Mouse (Mus musculus): ENCODE results near the gene Grem2.

Gene Grem2

GRCm38 (mm10) chr1:174921298-174921955 is at the start of gene Grem2:
Gene Grem2, minus strand, starts transcription at chr1:174921819.
- DNase-seq: peak in 1 of 2 experiments; percentile 8

DNA sequence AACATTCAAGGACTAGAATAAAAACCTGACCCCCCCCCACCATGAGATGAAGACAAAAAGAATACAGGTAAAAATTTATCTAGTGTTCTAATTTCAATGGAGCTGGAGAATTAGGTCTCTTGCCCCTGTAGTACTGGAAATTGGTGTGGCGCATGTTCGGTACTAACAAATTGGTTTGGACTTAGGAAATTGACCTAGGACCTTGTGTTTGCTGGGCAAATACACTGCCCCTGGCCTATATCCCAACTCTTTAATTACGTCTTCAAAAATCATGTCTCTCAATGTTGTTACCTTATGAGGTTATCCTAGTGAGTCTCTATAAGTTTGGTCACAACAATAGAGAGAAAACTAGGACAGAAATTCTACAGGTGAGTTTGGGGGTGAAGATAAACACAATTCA is 38.2 kb upstream of the Grem2 start:
- no peak for DNase-seq

DNA sequence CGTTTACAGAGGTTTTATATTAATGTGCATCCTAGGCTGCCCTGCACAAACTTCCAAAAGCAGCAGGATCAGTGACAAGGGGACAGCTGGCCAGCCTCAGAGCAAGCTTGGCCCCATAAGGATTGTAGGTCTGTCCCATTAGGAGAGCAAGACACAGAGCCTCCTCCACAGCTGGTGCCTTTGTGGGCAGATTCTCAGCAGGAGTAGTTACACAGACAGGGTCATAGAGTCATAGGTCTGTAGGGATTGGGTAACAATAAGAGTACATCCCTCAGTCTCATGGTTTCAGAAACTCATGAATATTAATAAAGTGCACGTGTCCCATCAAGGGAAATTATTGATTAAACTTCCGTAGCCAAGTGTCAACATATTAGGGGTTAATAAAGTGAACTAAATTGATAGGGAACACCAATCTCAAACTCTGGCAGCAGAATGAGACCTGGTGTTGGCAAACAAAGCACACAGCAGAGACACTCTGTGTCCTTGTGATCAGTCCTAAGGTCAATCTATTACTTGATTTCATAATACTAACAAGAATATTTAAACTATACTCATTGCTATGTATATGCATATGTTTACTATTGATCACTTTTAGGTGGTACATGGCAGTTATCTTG is 9.5 kb upstream of the Grem2 start:
- no peak for DNase-seq

DNA sequence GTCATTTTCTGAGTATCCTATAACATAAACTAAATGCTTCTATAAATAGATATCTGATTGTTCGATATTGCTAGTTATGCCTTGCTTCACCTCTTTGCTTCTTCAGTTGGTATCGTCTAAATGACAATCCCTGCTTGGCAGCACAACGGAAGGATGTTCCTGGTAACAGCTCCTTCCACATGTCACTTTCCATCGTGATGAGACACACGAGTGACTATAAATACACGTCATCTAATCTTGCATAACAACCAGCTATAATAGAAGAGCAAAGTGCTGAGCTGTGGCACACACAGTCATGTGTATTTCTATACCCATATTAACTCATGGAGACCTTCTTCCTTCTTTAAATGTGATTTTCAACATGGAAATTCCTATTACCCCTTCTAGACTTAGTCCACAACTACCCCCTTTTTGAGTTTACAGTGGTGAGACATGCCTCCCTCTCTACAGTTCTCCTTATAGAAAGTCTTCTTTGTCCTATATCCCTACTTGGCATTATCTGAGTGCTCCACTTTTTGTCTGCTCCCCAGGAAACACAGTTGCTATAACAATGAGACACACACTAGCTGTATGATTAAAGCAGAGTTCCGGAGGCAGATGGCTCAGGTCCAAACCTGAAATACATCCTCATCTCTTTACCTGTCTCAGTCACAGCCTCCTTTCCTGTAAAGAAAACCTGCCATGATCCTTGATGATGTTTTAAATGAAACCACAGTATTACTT is 8.0 kb upstream of the Grem2 start:
- no peak for DNase-seq

GRCm38 (mm10) chr1:174918949-174919348 is 2.7 kb downstream of the Grem2 start:
- no peak for DNase-seq

- peak in 1 of 2 experiments; percentile 5 for DNase-seq
These were observed 3.3 kb downstream of the Grem2 start for GRCm38 (mm10) chr1:174918236-174918870.

DNA sequence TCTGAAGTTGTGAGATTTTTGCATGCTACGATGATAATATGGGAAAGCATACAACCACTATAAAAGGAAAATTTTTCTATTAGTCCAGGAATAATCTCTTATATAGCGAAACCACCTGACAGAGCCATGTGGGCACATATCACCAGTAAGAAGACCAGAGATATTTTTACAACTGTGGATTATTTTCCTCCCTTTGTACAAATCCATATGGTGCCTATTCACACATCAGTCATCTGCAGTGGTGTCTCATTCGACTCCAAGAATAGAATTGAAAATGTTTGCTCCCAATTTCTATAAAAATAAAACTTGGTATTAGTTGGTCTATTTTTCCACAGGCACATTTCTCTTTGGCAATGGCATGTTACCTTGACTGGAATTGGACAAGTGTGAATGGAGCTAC is 11.8 kb downstream of the Grem2 start:
- DNase-seq: no peak

DNA sequence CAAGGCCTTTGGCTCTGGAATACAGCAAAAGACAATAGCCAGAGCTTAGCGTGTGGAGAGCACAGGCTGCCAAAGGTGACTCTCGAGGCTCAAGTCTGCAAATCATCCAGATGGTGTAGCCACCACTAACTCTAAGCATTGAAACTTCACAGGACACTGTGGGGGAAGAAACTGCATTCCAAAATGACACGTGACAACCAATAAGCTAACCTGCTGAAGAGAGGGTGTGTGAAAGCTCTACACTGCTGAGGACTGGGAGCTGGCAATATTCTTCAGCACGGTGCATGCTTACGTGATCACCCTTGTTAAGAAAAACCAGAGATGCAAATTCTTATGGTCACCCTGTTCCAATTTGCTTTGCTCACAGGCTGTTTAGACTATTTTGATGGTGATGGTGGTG is 13.4 kb downstream of the Grem2 start:
- no peak for DNase-seq

- no peak for DNase-seq
These were observed 14.0 kb downstream of the Grem2 start for GRCm38 (mm10) chr1:174907637-174908036.

GRCm38 (mm10) chr1:174902755-174903154 is 18.9 kb downstream of the Grem2 start:
- no peak for DNase-seq

DNA sequence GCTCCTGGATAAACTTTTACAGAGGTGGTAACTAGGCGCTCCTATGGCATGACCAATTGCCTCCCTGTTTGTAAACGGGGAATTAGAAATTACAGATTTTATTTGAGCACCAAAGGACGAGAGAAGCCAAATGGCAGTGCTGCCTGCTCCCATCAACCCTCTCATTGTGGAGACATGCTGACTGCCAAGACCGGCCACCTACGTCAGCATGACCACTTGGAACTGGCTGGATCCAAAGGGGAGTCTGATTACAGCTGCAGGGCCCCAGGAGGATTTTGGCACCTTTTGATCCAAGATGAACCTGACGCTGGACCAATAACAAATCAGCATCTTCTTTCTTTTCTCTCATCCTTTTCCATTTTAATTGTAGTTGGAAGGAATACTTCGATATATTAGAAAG is 29.1 kb downstream of the Grem2 start:
- DNase-seq: no peak

- no peak for DNase-seq
These were observed 32.8 kb downstream of the Grem2 start for GRCm38 (mm10) chr1:174888684-174889405.

GRCm38 (mm10) chr1:174888073-174888472 is 33.5 kb downstream of the Grem2 start:
- DNase-seq: no peak

GRCm38 (mm10) chr1:174882496-174882895 is 39.1 kb downstream of the Grem2 start:
- DNase-seq: no peak

- DNase-seq: no peak
These were observed 46.4 kb downstream of the Grem2 start for GRCm38 (mm10) chr1:174875173-174875572.

GRCm38 (mm10) chr1:174860407-174861118 is 61.1 kb downstream of the Grem2 start:
- DNase-seq: peak; percentile 50 to 64

GRCm38 (mm10) chr1:174856188-174856587 is 65.4 kb downstream of the Grem2 start:
- no peak for DNase-seq

- no peak for DNase-seq
These were observed 76.8 kb downstream of the Grem2 start for GRCm38 (mm10) chr1:174844786-174845185.

DNA sequence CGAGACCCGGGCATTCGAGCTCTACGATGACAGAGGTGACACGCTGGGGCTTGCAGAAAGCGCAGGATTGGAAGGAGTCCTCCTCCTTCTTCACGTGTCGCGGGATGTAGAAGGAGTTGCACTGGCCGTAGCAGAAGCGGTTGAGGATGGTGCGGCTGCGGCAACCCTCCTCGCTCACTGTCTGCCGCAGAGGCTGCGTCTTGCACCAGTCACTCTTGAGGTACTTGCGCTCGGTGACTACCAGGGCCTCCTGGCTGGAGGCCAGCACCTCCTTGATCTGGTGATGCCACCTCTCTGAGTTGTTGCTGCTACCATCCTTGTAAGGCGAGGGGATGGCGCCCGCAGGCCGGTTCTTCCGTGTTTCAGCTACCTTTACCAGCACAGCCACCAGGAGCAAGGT is 84.8 kb downstream of the Grem2 start:
- DNase-seq: no peak

DNA sequence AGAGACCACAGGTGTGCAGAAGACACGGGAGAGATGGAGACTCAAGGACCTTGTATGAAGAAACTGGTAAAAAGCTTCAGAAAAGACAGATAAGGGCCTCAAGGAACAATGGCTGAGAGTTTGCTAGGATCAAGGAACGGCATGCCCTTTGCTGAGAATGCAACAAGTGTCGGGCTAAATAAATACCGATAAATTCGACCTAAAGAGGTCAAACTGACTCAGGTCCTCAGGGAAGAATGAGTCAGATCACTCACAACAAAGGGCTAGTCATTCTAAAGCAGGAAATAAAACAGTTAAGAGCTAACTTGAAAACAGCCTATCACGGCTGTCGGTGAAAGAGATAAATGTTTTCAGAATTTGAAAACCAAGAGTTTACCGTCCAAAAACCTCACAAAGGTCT is 95.1 kb downstream of the Grem2 start:
- DNase-seq: no peak

- no peak for DNase-seq
These were observed 109.8 kb downstream of the Grem2 start for GRCm38 (mm10) chr1:174811846-174812245.

GRCm38 (mm10) chr1:174788617-174789016 is 133.0 kb downstream of the Grem2 start:
- no peak for DNase-seq

All from kidney, postnatal 36 days (tissue).